ENCODE assay signal across 16 mouse cellular contexts in genomic region chr19:59954936-59955335, GRCm38 (mm10).
"Had no signal": no experiment of that assay in that cellular context is flagged by ENCODE, and none has a peak within 500 bp of the region (broad histone marks: within the 10 kb centered on the region; RNA-seq: fewer than 3 reads in every experiment).

No protein-coding gene starts in this region.

- H3K4me3 ChIP-seq: neural tube, embryonic 13.5 days; neural tube, embryonic 15.5 days; stomach, embryonic 15.5 days had no signal

- H3K9ac ChIP-seq: neural tube, embryonic 13.5 days; neural tube, embryonic 15.5 days; stomach, embryonic 15.5 days had no signal

- H3K27me3 ChIP-seq: neural tube, embryonic 13.5 days; neural tube, embryonic 15.5 days; stomach, embryonic 15.5 days had no signal

- H3K27ac ChIP-seq: neural tube, embryonic 13.5 days; neural tube, embryonic 15.5 days; stomach, embryonic 15.5 days; stomach, postnatal 0 days had no signal

- H3K4me1 ChIP-seq: neural tube, embryonic 13.5 days; neural tube, embryonic 15.5 days; stomach, embryonic 15.5 days had no signal

- H3K4me2 ChIP-seq: neural tube, embryonic 13.5 days; neural tube, embryonic 15.5 days; stomach, embryonic 15.5 days had no signal

- H3K36me3 ChIP-seq: neural tube, embryonic 13.5 days; neural tube, embryonic 15.5 days; stomach, embryonic 15.5 days had no signal

- DNase-seq: retina, postnatal 1 day; right cerebral cortex, adult 18-20 months; right cerebral cortex, postnatal 14 days; right cerebral cortex, postnatal 25 days; right cerebral cortex, postnatal 4 days; spleen, adult 18-20 months; thymus, adult 18-20 months; thymus, adult 2 months; thymus, postnatal 14 days; thymus, postnatal 25 days; thymus, postnatal 36 days; thymus, postnatal 4 days had no signal

- H3K9me3 ChIP-seq: neural tube, embryonic 13.5 days; neural tube, embryonic 15.5 days; stomach, embryonic 15.5 days had no signal
